In the genomic region with DNA sequence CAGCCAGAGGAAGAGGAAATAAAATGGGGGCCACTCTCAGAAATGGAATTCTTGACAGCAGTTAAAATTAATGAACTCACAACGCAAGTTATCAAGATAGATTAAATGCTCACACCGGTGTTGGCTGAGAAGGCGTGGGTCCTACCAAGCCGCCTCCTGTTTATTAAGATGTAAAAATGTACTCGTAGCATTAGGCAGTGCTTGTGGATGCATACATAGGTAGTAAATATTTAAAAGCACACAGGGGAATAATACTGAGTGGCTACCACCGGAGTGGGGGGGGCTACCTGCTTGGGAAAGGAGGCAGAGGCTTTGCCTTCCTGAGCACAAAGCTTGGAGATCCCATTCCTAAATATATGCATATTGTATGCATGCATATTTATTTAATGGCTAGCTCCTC, we compare ENCODE assay signal across 21 mouse cellular contexts. TPM values are rescaled to one million over a fixed set of nuclear protein-coding genes. Genes with fewer than 3 reads are reported as not detected.
DNase-seq lines count a peak whose midpoint lies in the region; ATAC-seq lines count a peak whose summit lies in the region.
"Had no signal": no experiment of that assay in that cellular context is flagged by ENCODE, and none has a peak within 500 bp of the region (broad histone marks: within the 10 kb centered on the region; RNA-seq: fewer than 3 reads in every experiment).

No protein-coding gene starts in this region.

- no peak for DNase-seq in midbrain, embryonic 11.5 days (ENCODE audit: low spot score, missing footprints)
- DNase-seq in cerebellum, postnatal 36 days: no peak
- DNase-seq in adrenal gland, postnatal 10 days: no peak
- DNase-seq: adrenal gland, adult 2 months; adrenal gland, postnatal 25 days; B cell, adult 2 months; cerebellum, adult 8-10 months; gastrocnemius, postnatal 10 days; gastrocnemius, postnatal 36 days; heart, adult 2 months; heart, postnatal 14 days; heart, postnatal 4 days had no signal

- 0 out of 2 replicates have a peak, but pooled peaks cover 8% of the 10 kb centered on the region for H3K27me3 ChIP-seq in hindbrain, embryonic 13.5 days
- H3K27me3 ChIP-seq in hindbrain, embryonic 16.5 days (replicated peaks; ENCODE audit: control insufficient read depth, insufficient read depth, low read length): no peaks in the 10 kb centered on the region
- H3K27me3 ChIP-seq in midbrain, embryonic 15.5 days (replicated peaks): no peaks in the 10 kb centered on the region
- H3K27me3 ChIP-seq in midbrain, embryonic 11.5 days (ENCODE audit: control insufficient read depth, insufficient read depth, low read length): no peaks in the 10 kb centered on the region
- no peaks in the 10 kb centered on the region for H3K27me3 ChIP-seq in midbrain, embryonic 16.5 days (ENCODE audit: control insufficient read depth, insufficient read depth, low read depth, low read length)
- H3K27me3 ChIP-seq: forebrain, embryonic 13.5 days had no signal

- peaks cover 18% of the 10 kb centered on the region for H3K4me1 ChIP-seq in hindbrain, embryonic 13.5 days (replicated peaks)
- H3K4me1 ChIP-seq in hindbrain, embryonic 16.5 days (ENCODE audit: control insufficient read depth, insufficient read depth, low read depth, low read length): peaks cover 4% of the 10 kb centered on the region; the same call in 1 of the 2 replicates
- H3K4me1 ChIP-seq in midbrain, embryonic 15.5 days: peaks cover 5% of the 10 kb centered on the region
- no peaks in the 10 kb centered on the region for H3K4me1 ChIP-seq in midbrain, embryonic 11.5 days (ENCODE audit: control insufficient read depth, insufficient read depth, low read length)
- H3K4me1 ChIP-seq in midbrain, embryonic 16.5 days (ENCODE audit: control insufficient read depth, insufficient read depth, low read length): peaks cover 13% of the 10 kb centered on the region; the same call in 1 of the 2 replicates

- no peak for ATAC-seq in hindbrain, embryonic 13.5 days (ENCODE audit: low FRiP score)
- no peak; the same call in 1 of the 2 replicates for ATAC-seq in hindbrain, embryonic 16.5 days
- 0 out of 2 replicates have a peak, but pooled peaks have one; percentile 20 for ATAC-seq in midbrain, embryonic 15.5 days (replicated peaks)
- ATAC-seq in midbrain, embryonic 11.5 days (ENCODE audit: low FRiP score): no peak
- ATAC-seq in midbrain, embryonic 16.5 days: no peak
- ATAC-seq: forebrain, embryonic 13.5 days; forebrain, embryonic 16.5 days had no signal

- no peaks in the 10 kb centered on the region for H3K9me3 ChIP-seq in hindbrain, embryonic 13.5 days
- H3K9me3 ChIP-seq in hindbrain, embryonic 16.5 days (ENCODE audit: control insufficient read depth, low read length): no peaks in the 10 kb centered on the region
- H3K9me3 ChIP-seq in midbrain, embryonic 15.5 days: no peaks in the 10 kb centered on the region
- no peaks in the 10 kb centered on the region for H3K9me3 ChIP-seq in midbrain, embryonic 11.5 days (ENCODE audit: control insufficient read depth, low read length)
- H3K9me3 ChIP-seq in midbrain, embryonic 16.5 days (replicated peaks; ENCODE audit: control insufficient read depth, low read length, poor library complexity, severe bottlenecking): no peaks in the 10 kb centered on the region
- H3K9me3 ChIP-seq: forebrain, embryonic 10.5 days; forebrain, embryonic 13.5 days; heart, embryonic 10.5 days; heart, embryonic 13.5 days had no signal

- H3K9ac ChIP-seq in hindbrain, embryonic 13.5 days: no peak overlapping the region
- H3K9ac ChIP-seq in hindbrain, embryonic 16.5 days (ENCODE audit: low read depth, low read length): no peak overlapping the region
- no peak overlapping the region for H3K9ac ChIP-seq in midbrain, embryonic 15.5 days
- H3K9ac ChIP-seq in midbrain, embryonic 11.5 days (ENCODE audit: low read length): no peak overlapping the region
- 0 out of 2 replicates have a peak overlapping the region, but pooled peaks have one; percentile 10 for H3K9ac ChIP-seq in midbrain, embryonic 16.5 days (ENCODE audit: low read depth, low read length)
- H3K9ac ChIP-seq: forebrain, embryonic 13.5 days; heart, embryonic 13.5 days had no signal

- WGBS in hindbrain, embryonic 13.5 days: 68% methylated on average over 6 of the region's 6 CpGs
- 68% methylated on average over 6 of the region's 6 CpGs for WGBS in hindbrain, embryonic 16.5 days
- 56% methylated on average over 6 of the region's 6 CpGs for whole genome bisulfite sequencing in midbrain, embryonic 15.5 days
- WGBS in midbrain, embryonic 11.5 days: 88% methylated on average over 6 of the region's 6 CpGs
- 69% methylated on average over 6 of the region's 6 CpGs for WGBS in midbrain, embryonic 16.5 days

- no peaks in the 10 kb centered on the region for H3K36me3 ChIP-seq in hindbrain, embryonic 13.5 days
- H3K36me3 ChIP-seq in hindbrain, embryonic 16.5 days (ENCODE audit: control insufficient read depth, insufficient read depth, low read length): no peaks in the 10 kb centered on the region
- H3K36me3 ChIP-seq in midbrain, embryonic 15.5 days (replicated peaks): no peaks in the 10 kb centered on the region
- no peaks in the 10 kb centered on the region for H3K36me3 ChIP-seq in midbrain, embryonic 11.5 days (ENCODE audit: control insufficient read depth, insufficient read depth, low read length)
- no peaks in the 10 kb centered on the region for H3K36me3 ChIP-seq in midbrain, embryonic 16.5 days (ENCODE audit: control insufficient read depth, insufficient read depth, low read length)
- H3K36me3 ChIP-seq: forebrain, embryonic 10.5 days; heart, embryonic 10.5 days; heart, embryonic 13.5 days had no signal

- H3K4me2 ChIP-seq in hindbrain, embryonic 13.5 days: no peak overlapping the region
- H3K4me2 ChIP-seq in hindbrain, embryonic 16.5 days (ENCODE audit: low read length): no peak overlapping the region
- no peak overlapping the region for H3K4me2 ChIP-seq in midbrain, embryonic 15.5 days
- H3K4me2 ChIP-seq in midbrain, embryonic 11.5 days: no peak overlapping the region
- H3K4me2 ChIP-seq in midbrain, embryonic 16.5 days (ENCODE audit: low read length): no peak overlapping the region
- H3K4me2 ChIP-seq: forebrain, embryonic 13.5 days; heart, embryonic 13.5 days had no signal

- no peak overlapping the region for H3K4me3 ChIP-seq in hindbrain, embryonic 13.5 days
- H3K4me3 ChIP-seq in hindbrain, embryonic 16.5 days (ENCODE audit: low read length): no peak overlapping the region
- no peak overlapping the region for H3K4me3 ChIP-seq in midbrain, embryonic 15.5 days
- H3K4me3 ChIP-seq in midbrain, embryonic 11.5 days (ENCODE audit: low read depth, low read length): no peak overlapping the region
- H3K4me3 ChIP-seq in midbrain, embryonic 16.5 days (ENCODE audit: low read depth, low read length): no peak overlapping the region
- H3K4me3 ChIP-seq: forebrain, embryonic 10.5 days; forebrain, embryonic 13.5 days; heart, adult 2 months; heart, embryonic 10.5 days; heart, embryonic 13.5 days had no signal

- H3K27ac ChIP-seq in hindbrain, embryonic 13.5 days: peak overlapping the region; percentile 10
- H3K27ac ChIP-seq in hindbrain, embryonic 16.5 days (ENCODE audit: low read depth, low read length): no peak overlapping the region
- H3K27ac ChIP-seq in midbrain, embryonic 15.5 days: no peak overlapping the region
- H3K27ac ChIP-seq in midbrain, embryonic 11.5 days (ENCODE audit: low read depth, low read length): no peak overlapping the region
- no peak overlapping the region for H3K27ac ChIP-seq in midbrain, embryonic 16.5 days (ENCODE audit: low read length)
- H3K27ac ChIP-seq: forebrain, embryonic 10.5 days; forebrain, embryonic 13.5 days; heart, adult 2 months; heart, embryonic 10.5 days; heart, embryonic 13.5 days had no signal

RNA-seq across cellular contexts. Expression of gene Lemd2, which starts 46.9 kb away (rescaled TPM):
- polyA plus RNA-seq in hindbrain, embryonic 13.5 days (2015; fragmentation: Nextera tagmentation; extraction: Ambion mirVana): 19.0 and 19.9 TPM in 2 replicates
- 11.1 and 17.7 TPM in 2 replicates for polyA plus RNA-seq in hindbrain, embryonic 16.5 days (2015; fragmentation: Nextera tagmentation; extraction: Ambion mirVana)
- polyA plus RNA-seq in midbrain, embryonic 15.5 days (2015; fragmentation: Nextera tagmentation; extraction: Ambion mirVana): 26.1 and 26.7 TPM in 2 replicates
- polyA plus RNA-seq in midbrain, embryonic 11.5 days (2014; fragmentation: Nextera tagmentation; extraction: Ambion mirVana): 13.2 and 16.3 TPM in 2 replicates
- 20.8 and 22.8 TPM in 2 replicates for polyA plus RNA-seq in midbrain, embryonic 16.5 days (2015; fragmentation: Nextera tagmentation; extraction: Ambion mirVana)
- 10 to 100 TPM; 42.5 to 51.3 TPM for total RNA-seq in adrenal gland, postnatal 10 days (2021)
